Mouse (Mus musculus) liver, adult 2 months (tissue): ENCODE measurements around the gene Osbp2.

Source experiments
- CTCF ChIP-seq: fragments of 200-500 bp; IDR thresholded peaks from 2 replicates; pipeline ENCODE4 v1.5.1; 2011; ENCODE audit warnings: low read depth, low read length, control low read depth
- POLR2A ChIP-seq: fragments of 200-500 bp; IDR thresholded peaks from 2 replicates; pipeline ENCODE4 v1.6.1; 2011; ENCODE audit warnings: low read length, control low read depth; ENCODE audit not compliant: insufficient read depth; ENCODE audit errors: extremely low read depth

GRCm38 (mm10) chr11:3674545-3674944 is 189.2 kb downstream of the Osbp2 start:
- TF ChIP-seq CTCF (no peak), POLR2A (no peak)
